Mouse (Mus musculus) v-Abl transformed pro-B cells (cell line): ENCODE data around the gene Cnst.

Experiments
- in situ Hi-C, 2 experiments: fragments of 400-800 bp; cut with MboI; formaldehyde crosslinking; loops; one replicate each; pipeline ENCODE4 v1.15.1; 2025; ENCODE audit not compliant: unreplicated experiment in 2 of 2

Cnst gene

GRCm38 (mm10) chr1:179586430-179587095 is 40.4 kb downstream of the Cnst start:
- in situ Hi-C loops: no loop called here

GRCm38 (mm10) chr1:179588230-179588629 is 42.1 kb downstream of the Cnst start:
- in situ Hi-C loops: no loop called here

GRCm38 (mm10) chr1:179591639-179592038 is 45.5 kb downstream of the Cnst start:
- in situ Hi-C loops: no loop called here

GRCm38 (mm10) chr1:179592143-179592542 is 46.0 kb downstream of the Cnst start:
- in situ Hi-C loops: no loop called here

GRCm38 (mm10) chr1:179592972-179593371 is 46.8 kb downstream of the Cnst start:
- in situ Hi-C loops: no loop called here

- in situ Hi-C loops: no loop called here
Measured at GRCm38 (mm10) chr1:179598386-179598785, 52.2 kb downstream of the Cnst start.

- in situ Hi-C loops: no loop called here
Measured at GRCm38 (mm10) chr1:179604526-179604925, 58.4 kb downstream of the Cnst start.

- in situ Hi-C loops: no loop called here
Measured at GRCm38 (mm10) chr1:179606004-179606723, 60.0 kb downstream of the Cnst start.

- in situ Hi-C loops: no loop called here
Measured at GRCm38 (mm10) chr1:179608521-179608920, 62.4 kb downstream of the Cnst start.

GRCm38 (mm10) chr1:179609724-179610505 is 63.7 kb downstream of the Cnst start:
- in situ Hi-C loops: no loop called here

- in situ Hi-C loops: no loop called here
Measured at GRCm38 (mm10) chr1:179611182-179611581, 65.0 kb downstream of the Cnst start.

- in situ Hi-C loops: no loop called here
Measured at GRCm38 (mm10) chr1:179612418-179612817, 66.2 kb downstream of the Cnst start.

- in situ Hi-C loops: no loop called here
Measured at GRCm38 (mm10) chr1:179612986-179613505, 66.9 kb downstream of the Cnst start.

- in situ Hi-C loops: no loop called here
Measured at GRCm38 (mm10) chr1:179617426-179617825, 71.3 kb downstream of the Cnst start.

GRCm38 (mm10) chr1:179622665-179623064 is 76.5 kb downstream of the Cnst start:
- in situ Hi-C loops: loop anchor here (5.0 kb wide), 1 partner anchor 120 kb away; no protein-coding TSS in a partner anchor

- in situ Hi-C loops: loop anchor here (5.0 kb wide), 1 partner anchor 121 kb away; no protein-coding TSS in a partner anchor
Measured at GRCm38 (mm10) chr1:179623657-179624056, 77.5 kb downstream of the Cnst start.

GRCm38 (mm10) chr1:179624354-179624753 is 78.2 kb downstream of the Cnst start:
- in situ Hi-C loops: loop anchor here (5.0 kb wide), 1 partner anchor 122 kb away; no protein-coding TSS in a partner anchor

GRCm38 (mm10) chr1:179627855-179628254 is 81.7 kb downstream of the Cnst start:
- in situ Hi-C loops: loop anchor here in 1 of 2 experiments (25.0 kb wide), 1 partner anchor 584 kb away; no protein-coding TSS in a partner anchor

GRCm38 (mm10) chr1:179628438-179629106 is 82.4 kb downstream of the Cnst start:
- in situ Hi-C loops: loop anchor here in 1 of 2 experiments (25.0 kb wide), 1 partner anchor 584 kb away; no protein-coding TSS in a partner anchor

- in situ Hi-C loops: loop anchor here in 1 of 2 experiments (25.0 kb wide), 1 partner anchor 583 kb away; no protein-coding TSS in a partner anchor
Measured at GRCm38 (mm10) chr1:179629276-179629675, 83.1 kb downstream of the Cnst start.
